Mouse (Mus musculus) erythroblast, adult 5-6 weeks (primary cell): Measurements from ENCODE around the gene Nfia. TPM values are rescaled to one million over a fixed set of nuclear protein-coding genes. Genes with fewer than 3 reads are reported as not detected.

Source experiments
- ATAC-seq: replicated peaks from 2 replicates; pipeline ENCODE4 v1.8.0; 2016; ENCODE audit warnings: moderate number of reproducible peaks, mild to moderate bottlenecking, moderate TSS enrichment, inconsistent platforms; ENCODE audit not compliant: poor library complexity, low FRiP score, severe bottlenecking
- total RNA-seq, 2 experiments: library from RNA; stranded (forward) in 1 of 2; stranded (reverse) in 1 of 2; fragments of 150-400 nt in 1 of 2; fragments of 200-764, 138-1000 nt in 1 of 2; gene quantifications; 2 replicates each; pipeline versions ENCODE4 v1.2.3 to v1.2.4; 2015 to 2017; ENCODE audit warnings: low replicate concordance in 2 of 2

Nfia gene
- total RNA-seq, 2 experiments from 2014 or later, result 4.7 to 21.3 TPM

GRCm38 (mm10) chr4:98103337-98103666 is 330.8 kb downstream of the Nfia start:
- no peak for ATAC-seq

GRCm38 (mm10) chr4:98104161-98104560 is 331.6 kb downstream of the Nfia start:
- ATAC-seq, result no peak

DNA sequence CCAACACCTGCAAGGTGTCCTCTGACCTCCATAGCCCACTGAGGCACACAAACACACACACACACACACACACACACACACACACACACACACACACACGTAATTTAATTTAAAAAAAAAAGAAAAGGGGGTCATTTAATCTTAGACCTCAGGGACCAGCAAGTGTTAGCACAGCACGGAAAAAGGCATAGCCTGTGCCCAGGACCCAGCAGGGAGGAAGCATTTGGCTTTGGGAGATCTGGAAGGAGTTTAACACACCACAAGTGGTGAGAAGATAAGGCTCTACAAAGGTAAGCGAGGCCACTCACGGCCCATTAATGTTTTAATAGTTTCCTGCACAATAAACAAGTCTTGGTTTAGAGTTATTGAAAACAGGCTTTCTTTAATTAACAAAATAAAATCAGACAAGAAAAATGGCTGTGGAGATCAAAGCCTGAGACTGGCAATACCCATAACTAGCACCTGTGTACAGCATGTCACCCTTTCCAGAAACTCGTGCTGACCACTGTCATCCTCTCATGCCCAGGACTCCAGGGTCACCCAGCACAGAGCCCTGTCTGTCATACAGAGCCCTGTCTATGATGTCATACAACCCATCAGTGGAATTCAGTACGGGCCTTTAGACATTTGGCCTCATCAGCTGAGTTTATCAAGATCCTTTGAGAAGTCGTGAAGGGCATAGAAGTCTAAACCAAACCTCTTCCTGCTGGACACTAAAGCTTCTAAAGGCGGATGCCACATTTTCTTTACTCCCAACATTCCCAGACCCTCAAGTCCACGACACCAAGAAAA is 332.6 kb downstream of the Nfia start:
- no peak for ATAC-seq

DNA sequence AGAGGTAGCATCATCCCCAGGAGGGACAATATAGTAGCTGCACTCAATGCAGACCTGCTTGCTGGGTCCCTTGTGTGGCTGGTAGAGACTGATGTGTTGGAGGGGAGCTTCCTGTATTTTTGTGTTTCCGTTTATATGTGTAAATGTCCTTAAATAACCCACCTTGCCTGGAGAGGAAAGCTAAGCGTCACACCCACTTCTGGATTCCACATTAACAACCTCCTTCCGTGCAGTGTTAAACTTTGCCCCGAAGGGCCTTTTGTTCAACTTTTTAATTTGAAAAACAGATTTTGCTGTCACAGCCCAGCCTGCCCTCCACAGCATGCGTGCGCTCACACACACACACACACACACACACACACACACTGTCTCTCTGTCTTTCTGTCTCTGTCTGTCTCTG is 333.4 kb downstream of the Nfia start:
- ATAC-seq, result no peak

DNA sequence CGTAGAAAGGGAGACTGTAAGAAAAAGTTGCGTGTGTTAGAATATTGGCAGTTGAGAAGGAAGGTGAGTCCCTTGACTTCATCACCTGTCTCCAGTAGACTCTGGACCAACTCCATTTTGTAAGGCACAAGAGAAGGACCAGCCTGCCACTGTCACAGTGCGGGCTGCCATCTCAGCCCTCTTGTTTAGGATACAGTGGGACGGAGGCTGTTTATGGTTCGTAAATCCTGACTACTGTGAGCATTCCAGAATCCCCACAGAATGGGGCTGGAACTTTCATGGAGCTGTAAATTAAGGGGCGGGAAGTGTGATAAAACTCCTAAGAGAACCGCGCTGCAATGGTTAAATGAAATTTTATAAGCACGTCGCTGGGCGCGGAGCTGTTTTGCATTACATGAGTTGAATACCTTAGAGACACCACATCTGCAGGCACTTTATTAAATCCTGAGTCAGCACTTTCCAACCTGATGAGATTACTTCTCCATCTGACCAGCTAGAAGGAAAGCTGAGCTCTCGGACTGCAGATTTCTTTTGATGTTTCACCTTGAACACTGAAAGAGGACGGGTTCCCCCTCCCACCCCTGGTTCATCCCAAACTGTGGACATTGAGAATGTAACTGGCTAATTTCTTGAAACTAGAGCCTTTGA is 334.0 kb downstream of the Nfia start:
- ATAC-seq, result no peak

DNA sequence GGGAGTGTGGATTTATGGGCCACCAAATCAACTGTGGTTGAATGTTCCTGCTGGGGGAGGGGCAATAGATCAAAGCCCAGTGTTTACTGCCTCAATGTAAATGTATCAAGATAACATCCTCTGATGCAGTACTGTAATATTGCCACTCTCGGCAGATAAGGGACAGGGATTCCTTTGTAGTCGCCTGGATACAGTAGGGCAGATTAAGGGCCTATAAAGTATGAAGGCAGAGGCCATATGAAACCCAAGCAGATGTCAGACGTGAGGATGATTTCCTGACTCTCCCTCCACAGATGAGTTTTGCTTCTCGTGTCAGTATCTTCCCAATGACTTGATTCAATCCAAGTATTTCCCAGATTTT is 334.5 kb downstream of the Nfia start:
- ATAC-seq, result no peak

GRCm38 (mm10) chr4:98107936-98108675 is 335.6 kb downstream of the Nfia start:
- no peak for ATAC-seq

DNA sequence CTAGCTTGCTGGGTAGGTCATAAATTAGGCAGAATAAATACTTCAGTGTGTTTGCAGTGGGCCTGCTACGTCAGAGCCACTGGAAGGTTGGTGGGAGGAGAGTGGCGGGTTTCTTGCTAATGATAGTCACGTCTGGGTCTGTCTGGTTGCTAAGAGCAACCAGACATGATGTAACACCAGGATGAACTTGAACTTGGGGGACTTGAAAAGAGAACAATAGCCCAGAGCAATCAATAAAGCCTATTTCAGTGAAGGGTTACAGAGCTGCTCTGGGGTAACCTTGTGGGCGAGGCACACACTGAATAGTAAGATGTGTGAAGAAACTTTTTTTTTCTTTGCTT is 336.1 kb downstream of the Nfia start:
- ATAC-seq, result no peak

- ATAC-seq, result no peak
Observed at GRCm38 (mm10) chr4:98109064-98109463, 336.5 kb downstream of the Nfia start.

- no peak for ATAC-seq
Observed at GRCm38 (mm10) chr4:98109911-98110310, 337.4 kb downstream of the Nfia start.

DNA sequence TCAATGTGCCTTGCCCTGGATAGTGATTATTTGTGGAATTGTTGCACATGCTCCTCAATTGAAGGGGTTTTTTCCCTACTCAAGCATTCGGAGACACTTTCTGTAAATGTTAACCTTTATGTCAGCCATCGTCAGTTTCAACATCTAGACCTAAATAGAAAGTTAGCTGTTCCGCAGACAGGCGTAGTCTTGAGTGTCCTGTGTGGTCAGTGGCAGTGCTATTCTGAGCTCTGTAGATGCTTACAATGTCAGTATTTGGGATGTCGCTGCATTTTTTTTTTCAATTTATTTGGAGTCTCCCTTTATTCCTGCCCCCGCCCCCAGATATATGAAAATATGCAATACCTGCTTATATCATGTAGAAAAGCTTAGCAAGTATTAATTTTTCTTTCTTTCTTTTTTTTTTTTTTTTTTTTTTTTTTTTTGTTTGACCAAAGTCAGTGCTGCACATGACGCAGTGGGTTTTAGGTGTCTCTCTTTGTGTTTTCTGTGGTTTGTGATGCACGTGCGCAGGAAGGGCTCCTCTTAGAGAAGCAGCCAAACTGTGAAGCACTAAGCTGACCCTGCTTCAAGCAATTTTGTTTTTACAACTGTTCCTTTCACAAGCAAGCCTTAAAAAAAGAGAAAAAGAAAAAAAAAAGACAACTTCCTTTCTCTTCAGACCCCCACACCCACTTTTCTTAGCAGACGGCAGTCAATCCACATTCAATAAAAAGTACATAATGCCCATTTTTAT is 340.9 kb downstream of the Nfia start:
- ATAC-seq, result no peak

DNA sequence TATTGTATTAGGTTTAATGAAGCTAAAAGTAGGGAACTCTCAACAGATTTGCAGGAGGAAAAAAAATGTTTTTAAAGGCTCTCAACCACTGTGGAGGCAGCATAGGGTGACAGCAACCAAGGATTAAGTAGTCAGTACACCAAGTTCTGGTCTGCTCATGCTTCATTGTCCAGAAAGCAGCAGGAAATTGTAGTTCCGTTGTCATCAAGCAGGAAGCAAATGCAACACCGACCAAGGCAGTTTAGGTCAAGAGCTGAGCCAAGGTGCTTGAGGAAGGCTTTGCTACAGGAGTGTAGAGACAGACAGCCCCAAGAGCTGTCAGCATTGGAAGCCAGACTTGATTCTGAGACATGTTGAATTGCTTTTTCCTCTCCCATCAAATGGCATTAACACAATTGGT is 342.4 kb downstream of the Nfia start:
- no peak for ATAC-seq

GRCm38 (mm10) chr4:98115401-98115800 is 342.9 kb downstream of the Nfia start:
- ATAC-seq, result no peak

DNA sequence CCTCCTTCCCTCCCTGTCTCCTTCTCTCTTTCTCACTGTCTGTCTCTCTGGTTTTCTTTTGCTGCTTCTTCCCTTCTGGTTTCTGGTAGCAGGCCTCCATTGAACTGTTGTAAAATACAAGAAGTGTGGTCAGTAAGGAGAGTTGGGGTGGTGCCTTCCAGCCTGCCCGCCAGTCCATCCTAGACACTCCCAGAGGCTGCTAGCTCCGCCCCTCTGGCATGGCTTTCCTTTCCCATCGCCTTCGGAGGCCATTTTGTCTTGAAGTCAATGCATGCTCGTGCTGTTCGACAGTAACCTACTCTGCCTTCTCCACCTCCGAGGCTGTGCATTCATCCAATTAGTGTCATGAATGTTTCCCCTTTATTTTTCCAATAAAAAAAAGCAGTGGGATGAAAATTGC is 343.5 kb downstream of the Nfia start:
- no peak for ATAC-seq

DNA sequence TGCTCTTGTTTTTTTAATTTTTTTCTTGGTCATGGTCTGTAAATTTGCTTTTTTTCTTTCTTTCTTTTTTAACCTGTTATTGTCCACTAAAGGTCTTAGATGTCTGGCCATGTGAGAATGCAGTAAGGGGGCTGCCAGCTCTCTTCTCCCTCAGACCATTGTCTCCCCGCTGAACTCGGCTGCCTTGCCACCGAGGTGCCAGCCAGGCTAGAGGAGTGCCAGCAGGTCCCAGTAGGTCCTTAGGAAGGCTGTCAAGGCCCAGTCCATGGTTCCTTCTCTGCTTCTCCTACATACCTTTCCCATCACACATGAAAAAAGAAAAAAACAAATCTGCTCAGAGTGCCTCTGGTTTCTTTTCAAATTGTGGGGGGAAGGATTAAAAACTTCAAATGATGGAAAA is 345.6 kb downstream of the Nfia start:
- ATAC-seq, result no peak

DNA sequence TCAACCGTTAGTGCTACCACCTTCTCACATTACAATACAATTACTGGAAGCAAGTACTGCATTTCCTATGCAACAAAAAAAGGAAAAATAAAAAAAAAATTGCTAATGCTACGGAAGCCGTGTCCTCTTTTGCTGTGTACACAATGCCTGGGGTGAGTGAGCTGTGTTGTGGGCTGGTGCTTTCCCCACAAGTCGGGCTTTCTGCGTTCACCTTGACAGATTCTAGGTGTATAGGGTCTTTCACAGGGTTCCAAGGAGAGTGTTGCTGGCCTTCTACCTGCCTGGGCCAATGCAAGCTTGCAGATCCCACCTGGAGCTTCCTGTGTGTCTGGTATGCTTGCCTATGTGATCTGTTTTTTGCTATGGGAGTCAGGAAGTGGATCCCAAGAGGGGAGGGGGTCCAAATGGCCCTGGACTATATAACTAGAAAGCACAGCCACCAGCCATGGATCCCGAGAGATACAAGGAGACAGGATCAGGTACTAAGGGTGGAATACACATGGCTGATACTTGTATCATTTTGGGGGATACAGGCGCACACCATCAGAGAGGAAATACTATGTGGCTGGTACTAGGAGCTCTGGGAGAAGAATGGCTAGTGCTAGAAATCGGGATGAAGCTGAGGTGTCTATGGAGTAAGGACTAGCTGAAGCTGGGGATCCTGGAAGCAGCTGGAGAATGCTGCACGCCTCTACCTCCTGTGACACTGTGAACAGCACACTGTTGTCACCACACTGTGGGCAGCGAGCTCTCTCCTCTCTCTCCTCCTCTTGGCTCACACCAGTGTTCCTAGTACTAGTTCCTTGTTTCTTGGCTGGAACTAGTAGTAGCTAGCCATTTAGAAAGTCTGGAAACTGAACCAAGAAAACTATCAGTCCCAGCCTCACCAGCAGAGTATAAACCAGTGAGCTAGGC is 346.5 kb downstream of the Nfia start:
- ATAC-seq, result no peak

- no peak for ATAC-seq
Observed at GRCm38 (mm10) chr4:98119949-98120531, 347.5 kb downstream of the Nfia start.

GRCm38 (mm10) chr4:98120706-98121340 is 348.3 kb downstream of the Nfia start:
- ATAC-seq, result no peak
